Mouse (Mus musculus): ENCODE measurements at regions not wholly inside any gene's neighbourhood (a gene's known extent, or its start where the extent isn't known, plus 50 kb on each side); places are given as distances from the start of the nearest gene placed in this dataset.

DNA sequence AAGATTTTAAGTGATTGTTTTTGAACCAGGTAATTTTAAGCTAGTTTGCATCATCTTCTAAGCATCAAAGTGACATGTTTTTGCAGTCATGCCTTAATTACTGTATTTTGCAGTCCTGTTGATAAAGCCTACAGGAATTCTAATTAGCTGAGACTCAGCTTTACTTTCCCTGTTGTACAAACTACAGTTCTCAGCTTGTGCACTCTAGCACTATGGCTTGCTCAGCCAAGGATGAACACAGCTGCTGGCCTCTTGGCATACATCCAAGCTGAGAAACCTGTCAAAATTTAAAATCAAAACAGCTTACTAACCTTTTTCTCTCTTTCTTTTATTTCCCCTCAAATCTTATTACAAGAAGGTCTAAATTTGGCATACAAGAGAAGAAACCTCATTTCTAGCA, 159.9 kb downstream of the 4921511C20Rik start:
- TF ChIP-seq CTCF (IDR thresholded peaks at IDR 0.05; ENCODE audit: borderline replicate concordance, extremely low read depth, insufficient read depth, insufficient read length) (no peak), POLR2A (IDR thresholded peaks at IDR 0.05; ENCODE audit: borderline replicate concordance, extremely low read depth, insufficient read depth, insufficient read length, poor library complexity, severe bottlenecking) (no peak)
